Mouse (Mus musculus) liver, adult 2 months (tissue): Measurements from ENCODE around the gene Gsg1l.

Experiments
- CTCF ChIP-seq: fragments of 200-500 bp; IDR thresholded peaks from 2 replicates; pipeline ENCODE4 v1.5.1; 2011; ENCODE audit warnings: low read depth, low read length, control low read depth
- POLR2A ChIP-seq: fragments of 200-500 bp; IDR thresholded peaks from 2 replicates; pipeline ENCODE4 v1.6.1; 2011; ENCODE audit warnings: low read length, control low read depth; ENCODE audit not compliant: insufficient read depth; ENCODE audit errors: extremely low read depth

- TF ChIP-seq POLR2A = no peak
- TF ChIP-seq CTCF = no peak
These were observed 18.2 kb upstream of the Gsg1l start for GRCm38 (mm10) chr7:126100440-126100839.
